Mouse (Mus musculus) thymus, postnatal 4 days (tissue): ENCODE measurements around the gene Hist1h4k.
A peak's percentile ranks its signal among the peaks of the same experiment; 100 is the strongest.

ENCODE experiments used
- DNase-seq: peaks from one replicate; pipeline ENCODE4 v3.0.0; 2021

The Hist1h4k gene

GRCm38 (mm10) chr13:21718381-21719080 is 31.8 kb downstream of the Hist1h4k start:
- DNase-seq, result no peak

GRCm38 (mm10) chr13:21717397-21718357 is 32.6 kb downstream of the Hist1h4k start, which contains the start of gene Hist1h3h:
TSS of gene Hist1h3h (plus strand) at chr13:21717659.
- DNase-seq, result peak; percentile 88

- DNase-seq, result peak; percentile 34
Observed at GRCm38 (mm10) chr13:21716540-21717391, 33.5 kb downstream of the Hist1h4k start.

GRCm38 (mm10) chr13:21715864-21716539 is 34.3 kb downstream of the Hist1h4k start, which contains the start of the genes Hist1h2bl and Hist1h2ai:
TSS of gene Hist1h2bl (minus strand) at chr13:21716143.
TSS of gene Hist1h2ai (plus strand) at chr13:21716422.
- DNase-seq, result peak; percentile 81

GRCm38 (mm10) chr13:21715131-21715863 is 35.0 kb downstream of the Hist1h4k start:
- peak; percentile 36 for DNase-seq

- DNase-seq, result peak; percentile 68
Observed at GRCm38 (mm10) chr13:21714725-21715124, 35.6 kb downstream of the Hist1h4k start.

- no peak for DNase-seq
Observed at GRCm38 (mm10) chr13:21711698-21712097, 38.6 kb downstream of the Hist1h4k start.

- DNase-seq, result peak; percentile 85
Observed at GRCm38 (mm10) chr13:21710821-21711525, 39.3 kb downstream of the Hist1h4k start.

GRCm38 (mm10) chr13:21710031-21710711 is 40.1 kb downstream of the Hist1h4k start:
- DNase-seq, result peak; percentile 94

- DNase-seq, result no peak
Observed at GRCm38 (mm10) chr13:21706669-21707068, 43.6 kb downstream of the Hist1h4k start.
